In the genomic region with DNA sequence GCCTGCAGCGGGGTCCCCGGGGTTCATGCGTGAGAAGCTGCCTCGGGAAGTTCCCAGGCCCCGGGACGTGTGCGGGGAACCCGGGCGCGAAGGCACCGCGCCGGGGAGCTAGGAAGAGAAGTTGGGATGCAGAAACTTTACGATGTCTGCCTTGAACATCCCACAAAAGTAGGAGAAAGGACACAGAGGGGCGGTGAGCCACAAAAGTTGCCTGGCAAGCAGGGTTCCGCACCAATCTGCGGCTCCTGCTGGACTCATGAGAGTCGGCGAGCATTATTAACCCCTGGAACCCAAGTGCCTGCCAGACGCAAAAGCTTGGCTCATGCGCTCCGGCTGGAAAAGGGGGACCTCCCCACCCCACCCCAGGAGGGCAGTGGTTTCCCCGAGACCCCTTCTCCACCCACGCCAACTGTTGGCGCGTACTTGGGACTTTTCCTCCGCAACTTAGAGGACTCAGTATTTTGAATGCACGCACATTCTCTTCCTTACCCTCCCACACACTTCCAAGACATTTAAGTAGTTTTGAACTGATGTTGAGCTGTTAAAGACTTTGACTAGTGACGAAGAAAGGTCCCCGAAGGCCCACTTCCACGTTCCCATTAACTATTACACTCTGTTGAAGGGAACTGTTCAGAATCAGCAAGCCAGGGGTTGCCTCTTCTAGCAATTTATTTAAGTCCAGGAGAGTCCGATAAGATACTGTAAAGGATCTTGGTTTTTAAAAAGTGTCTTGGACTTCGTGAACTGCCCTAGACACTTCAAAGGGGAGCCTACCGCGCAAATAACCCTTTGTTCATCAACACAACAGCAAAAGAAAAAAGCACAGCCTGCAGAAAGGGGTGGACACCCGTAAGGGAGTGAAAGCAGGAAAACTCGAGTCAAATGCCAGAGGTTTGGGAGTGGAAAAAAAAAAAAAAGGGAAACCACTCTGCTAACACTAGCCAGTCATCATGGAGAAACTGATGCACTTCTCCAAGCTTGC, we compare ENCODE assay signal across 8 mouse cellular contexts. TPM values are rescaled to one million over a fixed set of nuclear protein-coding genes. Genes with fewer than 3 reads are reported as not detected.
DNase-seq lines count a peak whose midpoint lies in the region; ATAC-seq and TF ChIP-seq lines count a peak whose summit lies in the region.

No protein-coding gene starts in this region.

- H3K4me1 ChIP-seq in kidney, adult 2 months (ENCODE audit: control insufficient read depth, insufficient read depth, low read length), result peaks cover 16% of the 10 kb centered on the region
- peaks cover 2 to 4% of the 10 kb centered on the region in 2 experiments; a peak in 2 of 4 replicates for H3K4me1 ChIP-seq in ES-E14 (ENCODE audit: control insufficient read depth in 2 of 2, insufficient read depth in 2 of 2, low read length in 2 of 2, poor library complexity in 1 of 2)
- H3K4me1 ChIP-seq in embryonic facial prominence, embryonic 15.5 days, result peaks cover 22% of the 10 kb centered on the region; the same call in 1 of the 2 replicates
- H3K4me1 ChIP-seq in hindbrain, postnatal 0 days (ENCODE audit: insufficient read depth, low read length), result 0 out of 2 replicates have a peak, but pooled peaks cover 13% of the 10 kb centered on the region
- peaks cover 16% of the 10 kb centered on the region for H3K4me1 ChIP-seq in midbrain, embryonic 11.5 days (ENCODE audit: control insufficient read depth, insufficient read depth, low read length)

- H3K36me3 ChIP-seq in kidney, adult 2 months (ENCODE audit: control insufficient read depth, insufficient read depth, low read length), result no peaks in the 10 kb centered on the region
- no peaks in the 10 kb centered on the region for H3K36me3 ChIP-seq in ES-E14 (ENCODE audit: control insufficient read depth, insufficient read depth, low read length, poor library complexity, severe bottlenecking)
- no peaks in the 10 kb centered on the region for H3K36me3 ChIP-seq in embryonic facial prominence, embryonic 15.5 days
- no peaks in the 10 kb centered on the region for H3K36me3 ChIP-seq in hindbrain, postnatal 0 days (ENCODE audit: insufficient read depth, low read length)
- H3K36me3 ChIP-seq in midbrain, embryonic 11.5 days (ENCODE audit: control insufficient read depth, insufficient read depth, low read length), result no peaks in the 10 kb centered on the region

- no peaks in the 10 kb centered on the region for H3K27me3 ChIP-seq in kidney, adult 2 months (replicated peaks; ENCODE audit: control insufficient read depth, insufficient read depth, low read length)
- no peaks in the 10 kb centered on the region for H3K27me3 ChIP-seq in embryonic facial prominence, embryonic 15.5 days
- no peaks in the 10 kb centered on the region for H3K27me3 ChIP-seq in hindbrain, postnatal 0 days (ENCODE audit: insufficient read depth, low read length)
- no peaks in the 10 kb centered on the region for H3K27me3 ChIP-seq in midbrain, embryonic 11.5 days (ENCODE audit: control insufficient read depth, insufficient read depth, low read length)

- TF ChIP-seq CTCF in kidney, adult 2 months (conservative IDR thresholded peaks at IDR 0.05; ENCODE audit: insufficient read depth, insufficient read length, low read depth, low read length), result no peak
- TF ChIP-seq CTCF in hindbrain, postnatal 0 days (IDR thresholded peaks at IDR 0.05; ENCODE audit: low read depth), result no peak; the same call in 1 of the 2 replicates

- in situ Hi-C loops in ES-E14 (cut with MboI; ENCODE audit: low sequenced_read_pairs in 2 of 2, unreplicated experiment in 2 of 2), result no loop called here

- peak overlapping the region; percentile 93 for H3K27ac ChIP-seq in kidney, adult 2 months (ENCODE audit: insufficient read depth, low read depth, low read length)
- H3K27ac ChIP-seq in ES-E14 (ENCODE audit: insufficient read depth, low read depth, low read length, poor library complexity, severe bottlenecking), result peak overlapping the region; percentile 55; the same call in 1 of the 2 replicates
- peak overlapping the region; percentile 96 for H3K27ac ChIP-seq in embryonic facial prominence, embryonic 15.5 days (replicated peaks)
- H3K27ac ChIP-seq in hindbrain, postnatal 0 days, result peak overlapping the region; percentile 96
- peak overlapping the region; percentile 91 for H3K27ac ChIP-seq in midbrain, embryonic 11.5 days (ENCODE audit: low read depth, low read length)

- ATAC-seq in embryonic facial prominence, embryonic 15.5 days (ENCODE audit: insufficient number of reproducible peaks, low FRiP score, low TSS enrichment, low read depth), result peak; percentile 41; the same call in 1 of the 2 replicates
- ATAC-seq in hindbrain, postnatal 0 days, result peak; percentile 61
- peak; percentile 58; the same call in 1 of the 2 replicates for ATAC-seq in midbrain, embryonic 11.5 days (ENCODE audit: low FRiP score)

- peak overlapping the region; percentile 86 for H3K9ac ChIP-seq in ES-E14 (ENCODE audit: insufficient read depth, low read depth, low read length, poor library complexity, severe bottlenecking)
- peak overlapping the region; percentile 65 for H3K9ac ChIP-seq in embryonic facial prominence, embryonic 15.5 days
- peak overlapping the region; percentile 76 for H3K9ac ChIP-seq in hindbrain, postnatal 0 days (replicated peaks; ENCODE audit: low read length)
- peak overlapping the region; percentile 88 for H3K9ac ChIP-seq in midbrain, embryonic 11.5 days (ENCODE audit: low read length)

- H3K9me3 ChIP-seq in ES-E14 (ENCODE audit: control insufficient read depth, insufficient read depth, low read depth, low read length), result no peaks in the 10 kb centered on the region
- H3K9me3 ChIP-seq in embryonic facial prominence, embryonic 15.5 days (replicated peaks), result no peaks in the 10 kb centered on the region
- no peaks in the 10 kb centered on the region for H3K9me3 ChIP-seq in hindbrain, postnatal 0 days (ENCODE audit: low read length)
- H3K9me3 ChIP-seq in midbrain, embryonic 11.5 days (ENCODE audit: control insufficient read depth, low read length), result no peaks in the 10 kb centered on the region

- no peak for DNase-seq in kidney, adult 2 months
- DNase-seq in kidney, adult 18-20 months, result no peak
- no peak for DNase-seq in ES-E14 (ENCODE audit: low read depth, low spot score)
- DNase-seq in hindbrain, postnatal 0 days (ENCODE audit: low spot score), result no peak
- peak; percentile 98 for DNase-seq in midbrain, embryonic 11.5 days (ENCODE audit: low spot score, missing footprints)
- no peak for DNase-seq in layer of hippocampus, postnatal 36 days
- no peak for DNase-seq in right cerebral cortex, postnatal 14 days

- TF ChIP-seq POLR2A in kidney, adult 2 months (IDR thresholded peaks at IDR 0.05; ENCODE audit: low read depth, low read length), result peak; percentile 43

- 1% methylated on average over 37 of the region's 37 CpGs for WGBS in kidney, adult 2 months
- 3% methylated on average over 37 of the region's 37 CpGs for WGBS in embryonic facial prominence, embryonic 15.5 days
- 1% methylated on average over 37 of the region's 37 CpGs for WGBS in hindbrain, postnatal 0 days
- whole genome bisulfite sequencing in midbrain, embryonic 11.5 days, result 1% methylated on average over 37 of the region's 37 CpGs

- peak overlapping the region; percentile 70 for H3K4me2 ChIP-seq in embryonic facial prominence, embryonic 15.5 days (replicated peaks)
- H3K4me2 ChIP-seq in hindbrain, postnatal 0 days (ENCODE audit: low read depth, low read length), result peak overlapping the region; percentile 59
- H3K4me2 ChIP-seq in midbrain, embryonic 11.5 days, result peak overlapping the region; percentile 75

- peak overlapping the region; percentile 88 for H3K4me3 ChIP-seq in kidney, adult 2 months (ENCODE audit: insufficient read depth, low read depth, low read length)
- H3K4me3 ChIP-seq in ES-E14 (ENCODE audit: insufficient read depth in 1 of 2, low read depth in 1 of 2, low read length in 2 of 2, poor library complexity in 1 of 2, severe bottlenecking in 1 of 2), result peak overlapping the region; percentile 99
- peak overlapping the region; percentile 58 for H3K4me3 ChIP-seq in embryonic facial prominence, embryonic 15.5 days (replicated peaks)
- H3K4me3 ChIP-seq in hindbrain, postnatal 0 days (ENCODE audit: low read length), result peak overlapping the region; percentile 85
- peak overlapping the region; percentile 82 for H3K4me3 ChIP-seq in midbrain, embryonic 11.5 days (ENCODE audit: low read depth, low read length)

TF ChIP-seq in ES-E14, 5 proteins besides CTCF, POLR2A, EP300 and RAD21:
- no peak for TF ChIP-seq ZC3H11A (IDR thresholded peaks at IDR 0.05; ENCODE audit: borderline replicate concordance, low read depth, low read length)
- peak; percentile 39; the same call in 1 of the 2 replicates for TF ChIP-seq ZNF384 (IDR thresholded peaks at IDR 0.05; ENCODE audit: low read depth, low read length)

RNA-seq across cellular contexts. Expression of gene Fermt2, which starts 0.7 kb away (rescaled TPM):
- 40.8 and 47.2 TPM in 2 replicates for polyA plus RNA-seq in kidney, adult 2 months (2012; rRNA removed)
- total RNA-seq in ES-E14 (2012; rRNA removed), result 47.0 and 60.5 TPM in 2 replicates
- polyA plus RNA-seq in embryonic facial prominence, embryonic 15.5 days (2015; fragmentation: Nextera tagmentation; extraction: Ambion mirVana), result 136 and 150 TPM in 2 replicates
- total RNA-seq in hindbrain, postnatal 0 days (2014; rRNA removed), result 30.0 and 31.6 TPM in 2 replicates
- 76.4 and 89.4 TPM in 2 replicates for polyA plus RNA-seq in hindbrain, postnatal 0 days (2015; fragmentation: Nextera tagmentation; extraction: Ambion mirVana)
- polyA plus RNA-seq in midbrain, embryonic 11.5 days (2014; fragmentation: Nextera tagmentation; extraction: Ambion mirVana), result 65.8 and 69.1 TPM in 2 replicates
- total RNA-seq in layer of hippocampus, postnatal 36 days (2021), result 100 to 1,000 TPM; 104 to 109 TPM
